In the genomic region with DNA sequence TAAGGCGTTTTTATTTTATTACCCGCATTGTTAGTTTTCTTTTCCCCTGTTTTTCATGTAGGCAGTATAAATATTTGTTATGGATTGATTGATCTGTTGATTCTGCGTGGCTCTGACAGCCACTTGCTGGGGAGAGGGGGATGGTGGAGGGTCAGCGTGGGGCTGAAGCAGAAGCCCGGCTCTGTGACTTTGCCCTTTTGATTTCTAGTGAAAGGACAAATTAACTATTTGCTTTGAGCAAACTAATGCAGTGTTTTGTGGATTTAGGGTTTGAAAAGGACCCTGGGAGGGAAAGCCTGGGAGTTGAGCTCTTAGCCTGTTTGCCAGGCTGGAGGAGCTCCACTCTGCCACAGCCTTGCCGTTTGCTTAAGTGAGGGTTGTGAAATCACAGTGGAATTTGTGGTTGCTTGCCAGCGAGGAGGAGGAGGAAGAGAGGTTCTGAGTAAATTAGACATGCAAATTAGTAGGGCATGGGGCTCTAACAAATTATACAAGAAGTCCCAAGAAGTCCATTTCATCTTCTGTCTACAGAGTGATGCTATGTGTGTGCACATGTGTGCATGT, we compare ENCODE assay signal across 8 mouse cellular contexts.
A peak's percentile ranks its signal among the peaks of the same experiment; 100 is the strongest.
DNase-seq lines count a peak whose midpoint lies in the region; ATAC-seq lines count a peak whose summit lies in the region.

No protein-coding gene starts in this region.

- H3K9ac ChIP-seq in kidney, embryonic 15.5 days = no peak overlapping the region
- 0 out of 2 replicates have a peak overlapping the region, but pooled peaks have one; percentile 3 for H3K9ac ChIP-seq in hindbrain, embryonic 13.5 days

- peak; percentile 50 for DNase-seq in kidney, adult 18-20 months
- peak; percentile 37 for DNase-seq in brain, adult 2 months (ENCODE audit: low read depth, low spot score)
- DNase-seq in lung, postnatal 14 days = peak; percentile 74
- no peak for DNase-seq in cerebellum, adult 11-12 months
- no peak for DNase-seq in frontal cortex, postnatal 10 days (ENCODE audit: low spot score in 2 of 2)

- H3K9me3 ChIP-seq in kidney, embryonic 15.5 days (replicated peaks) = no peaks in the 10 kb centered on the region
- no peaks in the 10 kb centered on the region for H3K9me3 ChIP-seq in hindbrain, embryonic 13.5 days

- WGBS in kidney, embryonic 15.5 days = 23% methylated on average over 7 of the region's 7 CpGs
- WGBS in hindbrain, embryonic 13.5 days = 12% methylated on average over 7 of the region's 7 CpGs

- H3K4me2 ChIP-seq in kidney, embryonic 15.5 days = no peak overlapping the region
- H3K4me2 ChIP-seq in hindbrain, embryonic 13.5 days = no peak overlapping the region

- no peaks in the 10 kb centered on the region for H3K27me3 ChIP-seq in kidney, embryonic 15.5 days
- peaks cover 23% of the 10 kb centered on the region for H3K27me3 ChIP-seq in hindbrain, embryonic 13.5 days

- H3K36me3 ChIP-seq in kidney, embryonic 15.5 days = no peaks in the 10 kb centered on the region
- no peaks in the 10 kb centered on the region for H3K36me3 ChIP-seq in hindbrain, embryonic 13.5 days

- no peak for ATAC-seq in kidney, embryonic 15.5 days (replicated peaks; ENCODE audit: low FRiP score)
- ATAC-seq in hindbrain, embryonic 13.5 days (ENCODE audit: low FRiP score) = no peak
- ATAC-seq in frontal cortex, adult (ENCODE audit: low TSS enrichment) = no peak

- peaks cover 59% of the 10 kb centered on the region for H3K4me1 ChIP-seq in kidney, embryonic 15.5 days
- H3K4me1 ChIP-seq in hindbrain, embryonic 13.5 days (replicated peaks) = peaks cover 44% of the 10 kb centered on the region

- no peak overlapping the region for H3K4me3 ChIP-seq in kidney, embryonic 15.5 days (replicated peaks)
- no peak overlapping the region for H3K4me3 ChIP-seq in hindbrain, embryonic 13.5 days

- no peak overlapping the region for H3K27ac ChIP-seq in kidney, embryonic 15.5 days
- H3K27ac ChIP-seq in hindbrain, embryonic 13.5 days = no peak overlapping the region

Comparison
In these comparisons a context has a peak if more than half of its experiments do, and no peak if none do; other contexts are left out.
1. DNase-seq: peak in kidney, adult 18-20 months (single experiment), brain, adult 2 months (single experiment) and lung, postnatal 14 days (single experiment); none in cerebellum, adult 11-12 months (single experiment) and frontal cortex, postnatal 10 days (0 of 2).